Mouse (Mus musculus) liver, embryonic 14.5 days (tissue): Measurements from ENCODE around the gene Exoc4.

Experiments used
- CTCF ChIP-seq: IDR thresholded peaks from 2 replicates; pipeline ENCODE4 v1.5.1; 2016; ENCODE audit warnings: antibody characterized with exemption, low read depth, control low read depth
- EP300 ChIP-seq: IDR thresholded peaks from 2 replicates; pipeline ENCODE4 v1.6.1; 2016; ENCODE audit warnings: antibody characterized with exemption, low read depth

- TF ChIP-seq EP300 (no peak), CTCF (no peak)
Observed at GRCm38 (mm10) chr6:33709340-33709739, 460.5 kb downstream of the Exoc4 start.
